Mouse (Mus musculus): ENCODE results near the gene Sart3. TPM values are rescaled to one million over a fixed set of nuclear protein-coding genes. Genes with fewer than 3 reads are reported as not detected.

Gene Sart3
- polyA plus RNA-seq, 1 experiment from 2014 or later: 79.0 TPM

DNA sequence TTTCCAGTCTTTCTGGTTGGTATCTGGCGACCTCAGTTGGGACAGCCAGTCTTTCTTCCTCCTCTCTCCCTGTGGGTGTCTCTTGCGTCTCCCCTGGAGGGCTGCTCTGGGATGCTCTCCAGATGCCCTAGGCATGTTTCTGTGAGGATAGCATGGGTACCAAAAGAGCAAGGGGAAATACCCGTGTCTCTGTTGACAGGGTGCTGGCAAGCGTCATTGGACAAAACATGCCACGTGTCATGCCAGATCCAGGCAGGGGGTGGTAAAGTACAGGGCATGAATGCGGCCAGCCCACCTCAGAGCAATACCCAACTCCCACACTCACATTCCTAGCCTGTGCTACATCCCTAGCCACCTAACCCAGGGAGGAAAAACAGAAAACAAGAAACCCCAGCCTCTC, 45.7 kb downstream of the Sart3 start:
- WGBS: 81% methylated on average over 6 of the region's 6 CpGs
- peaks cover 37% of the 10 kb centered on the region for H3K4me1 ChIP-seq
- peaks cover 14% of the 10 kb centered on the region; the same call in 1 of the 2 replicates for H3K27me3 ChIP-seq (replicated peaks; ENCODE audit: low read depth, poor library complexity, severe bottlenecking)
- H3K36me3 ChIP-seq (replicated peaks): no peaks in the 10 kb centered on the region
- no peak overlapping the region for H3K4me3 ChIP-seq
- no peak overlapping the region for H3K27ac ChIP-seq (replicated peaks)
- DNase-seq (ENCODE audit: low spot score): no peak
- H3K9me3 ChIP-seq: 0 out of 2 replicates have a peak, but pooled peaks cover 2% of the 10 kb centered on the region

DNA sequence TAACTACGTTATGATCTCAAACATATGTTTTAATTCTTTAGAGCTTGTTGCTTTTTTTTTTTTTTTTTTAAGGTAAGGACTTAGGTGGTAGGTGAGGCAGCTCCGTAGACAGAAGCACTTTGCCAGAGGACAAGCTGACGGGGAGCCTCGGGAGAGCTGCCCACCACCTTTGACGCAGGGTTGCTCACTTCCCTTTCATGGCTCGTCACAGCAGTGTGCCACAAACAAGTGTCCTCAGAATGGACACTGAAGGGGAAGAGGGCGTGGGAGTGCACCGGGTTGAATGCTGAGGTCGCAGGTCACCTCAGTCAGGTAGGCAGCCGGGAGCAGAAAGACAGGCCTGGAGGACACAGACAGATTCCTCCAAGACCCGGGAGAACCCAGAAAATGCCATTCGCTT, 46.9 kb downstream of the Sart3 start:
- 0 out of 2 replicates have a peak, but pooled peaks cover 2% of the 10 kb centered on the region for H3K9me3 ChIP-seq
- no peak overlapping the region for H3K4me3 ChIP-seq
- H3K27me3 ChIP-seq (replicated peaks; ENCODE audit: low read depth, poor library complexity, severe bottlenecking): peaks cover 14% of the 10 kb centered on the region; the same call in 1 of the 2 replicates
- no peaks in the 10 kb centered on the region for H3K36me3 ChIP-seq (replicated peaks)
- no peak for DNase-seq (ENCODE audit: low spot score)
- H3K27ac ChIP-seq (replicated peaks): no peak overlapping the region
- WGBS: 73% methylated on average over 12 of the region's 12 CpGs
- peaks cover 32% of the 10 kb centered on the region for H3K4me1 ChIP-seq

DNA sequence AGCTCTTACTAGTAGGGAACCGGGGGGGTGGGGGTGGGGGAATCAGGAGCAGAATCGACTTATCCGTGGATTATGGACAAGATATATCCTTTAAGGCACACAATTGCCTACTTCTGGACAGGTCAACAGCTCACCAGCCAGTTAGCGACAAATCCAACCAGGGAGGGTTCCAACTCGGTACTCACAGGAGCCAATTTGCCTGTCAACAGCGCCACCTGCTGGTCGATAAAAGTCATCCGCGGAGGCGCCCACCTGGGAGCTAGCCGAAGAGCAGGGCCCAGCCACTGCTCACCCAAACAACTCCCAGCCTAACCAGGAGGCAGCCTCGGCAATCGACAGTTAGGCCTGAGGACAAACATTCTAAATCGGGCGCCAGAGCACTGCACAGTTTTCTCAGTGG, 47.9 kb downstream of the Sart3 start, which contains the start of gene 1700069L16Rik:
TSS of gene 1700069L16Rik (minus strand) at position 327 of the 400 bp plus-strand sequence.
- H3K9me3 ChIP-seq: 0 out of 2 replicates have a peak, but pooled peaks cover 2% of the 10 kb centered on the region
- H3K4me1 ChIP-seq: peaks cover 27% of the 10 kb centered on the region
- H3K27me3 ChIP-seq (replicated peaks; ENCODE audit: low read depth, poor library complexity, severe bottlenecking): peaks cover 14% of the 10 kb centered on the region; the same call in 1 of the 2 replicates
- WGBS: 3% methylated on average over 15 of the region's 15 CpGs
- DNase-seq (ENCODE audit: low spot score): peak; percentile 88
- H3K36me3 ChIP-seq (replicated peaks): no peaks in the 10 kb centered on the region
- no peak within 1 kb of the TSS for H3K4me3 ChIP-seq
- no peak within 1 kb of the TSS for H3K27ac ChIP-seq (replicated peaks)

DNA sequence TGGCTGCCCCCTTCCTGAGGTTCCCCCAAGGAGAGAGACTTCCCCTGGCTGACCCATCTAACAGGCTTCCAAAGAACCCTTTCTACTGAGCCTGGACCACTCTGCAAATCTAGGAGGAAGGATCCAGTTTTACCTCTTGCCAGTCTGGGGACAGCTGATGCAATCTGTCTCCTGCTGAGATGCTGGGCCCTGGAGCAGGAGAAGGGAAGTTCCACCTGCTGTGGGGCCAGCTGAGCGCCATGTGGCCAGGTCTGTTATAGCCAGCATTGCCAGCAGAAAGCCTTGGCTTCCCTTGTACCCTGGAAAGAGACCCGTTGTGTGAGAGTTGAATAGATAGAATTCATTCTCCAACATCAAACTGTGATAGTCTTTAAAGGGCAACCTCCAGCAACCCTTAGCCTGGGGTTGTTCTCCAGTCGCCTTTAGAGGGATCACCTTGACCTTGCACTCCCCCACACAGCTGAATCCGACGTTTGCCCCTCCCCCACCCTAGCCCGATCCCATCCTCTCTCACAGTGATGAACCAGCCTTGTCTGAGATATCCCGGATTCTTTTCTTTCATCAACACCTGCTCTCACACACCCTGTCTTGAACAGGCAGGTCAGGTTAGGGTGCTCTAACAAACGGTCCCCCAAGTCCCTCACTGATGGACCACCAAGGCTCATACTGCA, 48.6 kb downstream of the Sart3 start:
- Histone ChIP-seq H3K27me3 (replicated peaks; ENCODE audit: low read depth, poor library complexity, severe bottlenecking) (peaks cover 14% of the 10 kb centered on the region; the same call in 1 of the 2 replicates), H3K4me1 (peaks cover 23% of the 10 kb centered on the region), H3K9me3 (0 out of 2 replicates have a peak, but pooled peaks cover 2% of the 10 kb centered on the region), H3K27ac (replicated peaks) (no peak overlapping the region), H3K4me3 (no peak overlapping the region), H3K36me3 (replicated peaks) (no peaks in the 10 kb centered on the region)
- no peak for DNase-seq (ENCODE audit: low spot score)
- 40% methylated on average over 8 of the region's 8 CpGs for WGBS

DNA sequence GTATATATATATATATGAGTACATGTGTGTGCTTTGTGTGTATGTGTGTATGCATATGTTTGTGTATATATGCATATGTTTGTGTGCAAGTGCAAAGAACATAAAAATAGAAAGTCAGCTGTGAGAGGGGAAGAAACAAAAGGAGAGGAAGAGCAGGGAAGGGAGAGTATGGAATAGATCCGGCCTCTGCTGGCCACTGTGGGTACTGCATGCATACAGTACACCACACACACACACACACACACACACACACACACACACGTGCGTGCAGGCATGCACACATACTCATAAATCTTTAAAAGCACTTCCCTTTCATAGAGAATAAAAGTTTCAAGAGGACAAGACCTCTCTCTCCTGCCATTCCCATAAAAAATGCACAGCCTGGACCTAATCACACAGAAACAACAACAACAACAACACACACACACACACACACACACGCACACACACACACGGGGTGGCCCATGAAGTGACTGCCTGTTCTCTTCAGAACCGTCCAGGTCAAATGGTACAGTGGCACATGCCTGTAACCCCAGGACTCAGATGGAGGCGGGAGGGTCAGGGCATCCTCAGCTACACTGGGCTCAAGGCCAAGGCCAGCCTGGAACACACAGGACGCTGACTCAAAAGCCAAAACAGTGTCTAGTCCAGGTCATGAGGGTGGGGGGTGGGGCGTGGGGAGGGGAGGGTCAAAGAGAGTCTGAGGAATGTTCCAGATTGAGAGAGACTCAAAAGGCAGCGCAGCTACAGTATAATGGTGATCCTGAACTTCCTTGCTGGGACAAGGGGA, 49.9 kb downstream of the Sart3 start:
- Histone ChIP-seq H3K4me3 (no peak overlapping the region), H3K9me3 (0 out of 2 replicates have a peak, but pooled peaks cover 2% of the 10 kb centered on the region), H3K27me3 (replicated peaks; ENCODE audit: low read depth, poor library complexity, severe bottlenecking) (peaks cover 14% of the 10 kb centered on the region; the same call in 1 of the 2 replicates), H3K27ac (replicated peaks) (no peak overlapping the region), H3K36me3 (replicated peaks) (no peaks in the 10 kb centered on the region), H3K4me1 (peaks cover 13% of the 10 kb centered on the region)
- no peak for DNase-seq (ENCODE audit: low spot score)
- WGBS: 89% methylated on average over 10 of the region's 10 CpGs

DNA sequence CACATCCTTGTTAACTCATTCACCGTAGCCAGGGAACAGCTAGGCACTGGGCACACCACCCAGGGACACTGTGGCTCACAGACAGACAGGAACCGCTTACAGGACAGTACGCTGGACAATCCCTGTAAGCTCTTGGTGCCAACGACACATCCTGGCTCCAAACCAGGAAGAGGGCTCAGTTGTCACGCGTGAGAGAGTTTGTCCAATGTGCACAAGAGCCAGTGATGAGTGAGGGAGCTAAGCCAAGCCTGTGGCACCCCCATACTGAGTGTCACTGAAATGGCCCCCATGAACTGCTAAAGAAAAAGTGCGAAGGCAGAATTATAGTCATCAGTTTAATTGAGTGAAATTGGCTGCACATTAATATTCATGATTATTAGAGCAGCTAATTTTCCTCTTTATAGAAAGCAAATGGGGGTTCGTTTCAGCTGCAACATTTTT, 53.1 kb downstream of the Sart3 start:
- no peak overlapping the region for H3K4me3 ChIP-seq
- peaks cover 18% of the 10 kb centered on the region for H3K4me1 ChIP-seq
- no peaks in the 10 kb centered on the region for H3K36me3 ChIP-seq (replicated peaks)
- H3K9me3 ChIP-seq: 0 out of 2 replicates have a peak, but pooled peaks cover 2% of the 10 kb centered on the region
- H3K27ac ChIP-seq (replicated peaks): no peak overlapping the region
- WGBS: 87% methylated on average over 8 of the region's 8 CpGs
- H3K27me3 ChIP-seq (replicated peaks; ENCODE audit: low read depth, poor library complexity, severe bottlenecking): peaks cover 9% of the 10 kb centered on the region; the same call in 1 of the 2 replicates
- no peak for DNase-seq (ENCODE audit: low spot score)

DNA sequence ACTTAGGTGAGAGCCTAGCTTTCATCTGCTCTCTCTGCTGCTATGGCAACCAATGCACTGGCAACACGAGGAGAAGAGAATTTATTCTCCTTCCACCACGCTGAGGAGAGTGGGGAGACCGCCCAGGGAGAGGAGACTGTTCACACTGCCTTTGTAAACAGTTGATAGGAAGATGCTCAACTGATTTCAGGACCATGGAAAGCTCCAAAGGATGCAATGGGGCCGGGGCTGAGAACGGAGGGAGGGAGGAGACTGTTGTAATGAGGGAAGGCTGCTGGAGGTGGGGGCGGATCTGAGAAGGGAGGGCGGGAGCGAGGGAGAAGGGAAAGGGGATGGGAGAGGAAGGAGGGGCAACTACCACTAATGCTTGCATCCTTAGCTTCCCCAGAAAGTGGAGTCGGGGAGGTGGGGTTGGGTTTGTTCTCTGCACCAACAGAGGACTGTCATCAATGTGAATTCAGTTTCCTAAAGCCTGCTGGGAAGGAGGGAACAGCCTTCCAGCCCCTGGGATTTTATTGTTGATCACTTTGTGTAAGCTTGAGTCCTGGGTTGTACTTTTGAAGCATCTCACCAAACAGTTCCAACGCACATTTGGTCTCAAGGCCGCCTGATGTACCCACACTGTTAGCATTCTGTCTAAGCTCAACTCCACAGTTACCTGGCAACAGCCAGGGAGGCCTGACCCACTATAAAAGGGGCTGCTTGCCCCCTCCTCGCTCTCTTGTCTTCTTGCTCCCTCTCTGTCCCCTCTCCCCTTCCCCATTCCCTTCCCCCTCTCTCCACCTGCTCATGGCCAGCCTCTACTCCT, 55.5 kb downstream of the Sart3 start:
- Histone ChIP-seq H3K36me3 (replicated peaks) (no peaks in the 10 kb centered on the region), H3K9me3 (no peaks in the 10 kb centered on the region), H3K4me1 (peaks cover 10% of the 10 kb centered on the region), H3K27me3 (replicated peaks; ENCODE audit: low read depth, poor library complexity, severe bottlenecking) (no peaks in the 10 kb centered on the region), H3K4me3 (no peak overlapping the region), H3K27ac (replicated peaks) (no peak overlapping the region)
- DNase-seq (ENCODE audit: low spot score): peak; percentile 82
- WGBS: 9% methylated on average over 12 of the region's 12 CpGs

DNA sequence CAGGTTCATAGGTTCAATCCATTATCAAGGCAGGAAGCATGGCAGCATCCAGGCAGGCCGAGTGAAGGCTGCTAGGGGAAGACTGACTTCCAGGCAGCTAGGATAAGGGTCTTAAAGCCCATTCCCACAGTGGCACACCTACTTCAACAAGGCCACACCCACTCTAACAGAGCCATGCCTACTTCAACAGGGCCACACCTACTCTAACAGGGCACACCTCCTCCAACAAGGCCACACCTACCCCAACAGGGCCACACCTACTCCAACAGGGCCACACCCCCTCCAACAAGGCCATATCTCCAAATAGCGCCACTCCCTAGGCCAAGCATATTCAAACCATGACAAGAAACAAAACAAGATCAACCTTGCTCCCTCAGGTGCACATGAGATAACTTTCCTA, 59.4 kb downstream of the Sart3 start:
- peaks cover 10% of the 10 kb centered on the region for H3K4me1 ChIP-seq
- H3K27me3 ChIP-seq (replicated peaks; ENCODE audit: low read depth, poor library complexity, severe bottlenecking): no peaks in the 10 kb centered on the region
- DNase-seq (ENCODE audit: low spot score): no peak
- H3K36me3 ChIP-seq (replicated peaks): no peaks in the 10 kb centered on the region
- H3K27ac ChIP-seq (replicated peaks): no peak overlapping the region
- H3K9me3 ChIP-seq: no peaks in the 10 kb centered on the region
- H3K4me3 ChIP-seq: no peak overlapping the region
- WGBS: 77% methylated on average over 2 of the region's 2 CpGs

DNA sequence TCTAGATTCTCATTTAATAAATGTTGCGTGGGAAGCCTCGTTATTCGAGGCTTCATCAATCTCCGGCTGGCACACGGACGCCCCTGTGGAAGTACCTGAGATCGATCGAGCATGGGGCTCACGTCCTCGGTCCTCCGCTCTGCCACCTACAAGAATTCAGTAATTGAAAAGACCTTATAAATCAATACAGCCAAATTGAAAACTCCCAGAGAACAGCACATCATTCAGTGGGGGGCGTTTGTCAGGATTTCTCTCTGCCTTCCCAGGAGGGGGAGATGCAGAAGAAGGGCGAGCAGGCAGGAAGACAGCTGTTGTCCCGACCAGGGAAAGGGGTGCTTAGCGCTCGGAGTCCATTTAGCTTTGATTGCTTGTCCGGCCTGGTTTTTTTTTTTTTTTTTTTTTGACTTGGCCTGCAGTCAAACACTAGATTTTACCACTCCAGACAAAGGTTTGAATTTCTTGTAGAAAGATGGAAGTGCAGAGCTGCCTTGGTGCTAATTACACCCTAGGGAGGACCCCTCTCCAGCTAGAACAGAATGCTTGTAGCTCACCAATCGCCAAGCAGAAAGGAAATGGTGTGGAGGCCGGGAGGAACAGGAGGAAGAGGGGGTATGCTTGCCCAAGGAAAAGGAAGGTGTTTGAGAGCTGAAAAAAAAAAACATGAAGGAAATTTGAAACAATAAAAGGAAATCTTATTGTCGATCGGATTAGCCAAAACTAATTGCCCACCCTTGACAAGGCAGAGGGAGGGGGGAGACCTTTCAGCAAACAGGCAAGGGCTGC, 68.3 kb downstream of the Sart3 start:
- Histone ChIP-seq H3K27me3 (replicated peaks; ENCODE audit: low read depth, poor library complexity, severe bottlenecking) (no peaks in the 10 kb centered on the region), H3K4me3 (no peak overlapping the region), H3K9me3 (no peaks in the 10 kb centered on the region), H3K36me3 (replicated peaks) (no peaks in the 10 kb centered on the region), H3K27ac (replicated peaks) (no peak overlapping the region), H3K4me1 (peaks cover 8% of the 10 kb centered on the region; the same call in 1 of the 2 replicates)
- WGBS: 69% methylated on average over 21 of the region's 21 CpGs
- DNase-seq (ENCODE audit: low spot score): no peak

DNA sequence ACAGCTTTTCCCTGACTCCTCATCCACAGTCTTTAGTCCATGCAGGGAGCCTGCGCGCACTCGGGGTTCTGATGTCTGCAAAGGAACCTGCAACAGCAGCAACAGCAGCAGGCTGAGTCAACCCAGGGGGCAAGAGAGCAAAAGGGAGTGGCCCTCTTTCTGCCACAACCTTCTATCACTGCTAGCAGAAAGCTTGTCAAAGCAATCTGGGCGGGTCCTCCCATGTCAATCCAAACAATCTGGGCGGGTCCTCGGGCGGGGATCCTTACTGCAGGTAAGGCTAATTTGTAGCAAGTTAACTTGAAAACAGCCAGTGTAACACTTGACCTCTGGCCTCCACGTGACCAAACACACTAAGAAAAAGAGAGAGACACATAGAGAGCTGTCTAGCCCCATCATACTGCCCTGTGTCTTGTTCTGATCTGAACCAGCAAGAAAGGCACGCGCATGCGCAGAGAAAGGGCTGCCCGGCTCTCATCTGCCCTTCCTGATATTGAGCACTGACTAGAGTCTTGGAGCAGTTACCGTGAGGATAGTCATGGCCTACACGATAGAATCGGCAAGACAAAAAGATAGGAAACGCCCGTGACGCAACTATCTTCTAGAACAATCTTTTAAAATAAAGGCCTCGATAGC, 71.8 kb downstream of the Sart3 start:
- no peak overlapping the region for H3K4me3 ChIP-seq
- WGBS: 79% methylated on average over 19 of the region's 19 CpGs
- no peak for DNase-seq (ENCODE audit: low spot score)
- H3K27me3 ChIP-seq (replicated peaks; ENCODE audit: low read depth, poor library complexity, severe bottlenecking): no peaks in the 10 kb centered on the region
- no peaks in the 10 kb centered on the region for H3K36me3 ChIP-seq (replicated peaks)
- H3K27ac ChIP-seq (replicated peaks): no peak overlapping the region
- H3K4me1 ChIP-seq: peaks cover 8% of the 10 kb centered on the region; the same call in 1 of the 2 replicates
- no peaks in the 10 kb centered on the region for H3K9me3 ChIP-seq

DNA sequence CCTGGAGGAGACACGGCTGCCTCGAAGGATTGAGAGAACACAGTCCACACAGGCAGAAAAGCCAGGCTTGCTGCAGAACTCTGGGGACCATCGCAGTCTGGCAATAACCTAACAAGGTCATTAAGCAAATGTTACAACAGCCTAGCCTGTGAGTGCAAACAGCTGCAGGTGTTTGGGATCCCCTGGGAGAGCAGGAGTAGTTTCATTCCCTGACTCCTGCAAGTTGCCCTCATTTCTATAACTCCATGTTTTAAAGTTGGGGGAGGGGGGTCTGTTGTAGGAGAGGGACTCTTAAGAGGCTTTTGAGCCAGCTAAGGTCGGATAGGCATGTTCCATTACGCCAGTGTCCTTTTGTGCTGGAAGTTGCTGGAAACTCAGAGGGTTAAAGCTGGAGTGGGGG, 77.9 kb downstream of the Sart3 start:
- DNase-seq (ENCODE audit: low spot score): peak; percentile 36
- 62% methylated on average over 5 of the region's 5 CpGs for WGBS

More for the DNA sequence above, 77.9 kb downstream of the Sart3 start:
- Histone ChIP-seq H3K27ac (replicated peaks) (peak overlapping the region; percentile 37; the same call in 1 of the 2 replicates), H3K4me1 (peaks cover 16% of the 10 kb centered on the region), H3K27me3 (replicated peaks; ENCODE audit: low read depth, poor library complexity, severe bottlenecking) (no peaks in the 10 kb centered on the region), H3K36me3 (replicated peaks) (no peaks in the 10 kb centered on the region), H3K4me3 (no peak overlapping the region), H3K9me3 (peaks cover 4% of the 10 kb centered on the region)

All from embryonic facial prominence, embryonic 10.5 days (tissue).